Mouse (Mus musculus) hindbrain, embryonic 13.5 days (tissue): Measurements from ENCODE around the gene Kpna4. TPM values are rescaled to one million over a fixed set of nuclear protein-coding genes. Genes with fewer than 3 reads are reported as not detected.
"Not testable (repeated sequence)": the region's sequence is repeated elsewhere in the genome, so short reads cannot be mapped to it uniquely, and the experiment has no call there.

ENCODE experiments used
- ATAC-seq: fragments of 200-750 bp; cut with Nextera tagmentation; 2 replicates; pipeline ENCODE4 v1.8.0; 2017; ENCODE audit warnings: moderate TSS enrichment; ENCODE audit not compliant: low FRiP score
- H3K27ac ChIP-seq: fragments of 300-500 bp; sonication (generic); 2 replicates; pipeline ENCODE4 v1.5.1; 2015; ENCODE audit warnings: inconsistent platforms, mild to moderate bottlenecking, moderate library complexity
- H3K27me3 ChIP-seq: fragments of 300-500 bp; sonication (generic); 2 replicates; pipeline ENCODE4 v1.6.1; 2015; ENCODE audit warnings: mild to moderate bottlenecking, inconsistent platforms
- H3K36me3 ChIP-seq: fragments of 300-500 bp; sonication (generic); 2 replicates; pipeline ENCODE4 v1.6.1; 2015; ENCODE audit warnings: mild to moderate bottlenecking, inconsistent platforms
- H3K4me1 ChIP-seq: fragments of 300-500 bp; sonication (generic); replicated peaks from 2 replicates; pipeline ENCODE4 v1.6.1; 2015; ENCODE audit warnings: inconsistent platforms
- H3K4me2 ChIP-seq: fragments of 300-500 bp; sonication (generic); 2 replicates; pipeline ENCODE4 v1.6.1; 2015; ENCODE audit warnings: inconsistent platforms, mild to moderate bottlenecking, moderate library complexity
- H3K4me3 ChIP-seq: fragments of 300-500 bp; sonication (generic); 2 replicates; pipeline ENCODE4 v1.5.1; 2015; ENCODE audit warnings: mild to moderate bottlenecking, inconsistent platforms
- H3K9ac ChIP-seq: fragments of 300-500 bp; sonication (generic); 2 replicates; pipeline ENCODE4 v1.6.1; 2015; ENCODE audit warnings: mild to moderate bottlenecking, inconsistent platforms
- H3K9me3 ChIP-seq: fragments of 300-500 bp; sonication (generic); 2 replicates; pipeline ENCODE4 v1.6.1; 2016; ENCODE audit warnings: inconsistent platforms
- WGBS: fragments of 180-500 bp; shearing (Covaris S2); methylation state at CpG from one replicate; pipeline ENCODE4 v1.1.7; 2015; 5-methylcytosine and 5-hydroxymethylcytosine counted together
- polyA plus RNA-seq: library from polyadenylated mRNA; unstranded; fragments of >200 nt; fragmentation: Nextera tagmentation; extraction: Ambion mirVana; gene quantifications from 2 replicates; pipeline ENCODE4 v1.2.1, GENCODE M21; 2015

Kpna4 gene
- polyA plus RNA-seq, 1 experiment from 2014 or later: 37.7 TPM

- peaks cover 23% of the 10 kb centered on the region for H3K4me1 ChIP-seq
- no peak overlapping the region for H3K27ac ChIP-seq
- H3K27me3 ChIP-seq: no peaks in the 10 kb centered on the region
- H3K36me3 ChIP-seq: peaks cover 12% of the 10 kb centered on the region
- H3K9me3 ChIP-seq: no peaks in the 10 kb centered on the region
- peak overlapping the region; percentile 11 for H3K4me2 ChIP-seq
- 69% methylated on average over 5 of the region's 5 CpGs for WGBS
- no peak for ATAC-seq
- H3K4me3 ChIP-seq: no peak overlapping the region
- H3K9ac ChIP-seq: no peak overlapping the region
These were observed 85.6 kb downstream of the Kpna4 start for GRCm38 (mm10) chr3:69041298-69041697.

- Histone ChIP-seq H3K27me3 (no peaks in the 10 kb centered on the region), H3K4me1 (peaks cover 13% of the 10 kb centered on the region), H3K36me3 (peaks cover 17% of the 10 kb centered on the region), H3K27ac (no peak overlapping the region), H3K9ac (no peak overlapping the region), H3K4me3 (no peak overlapping the region), H3K9me3 (no peaks in the 10 kb centered on the region), H3K4me2 (no peak overlapping the region)
- no peak for ATAC-seq
- 83% methylated on average over 2 of the region's 2 CpGs for WGBS
These were observed 86.8 kb downstream of the Kpna4 start for GRCm38 (mm10) chr3:69040105-69040504.

GRCm38 (mm10) chr3:69026133-69026783, 100.7 kb downstream of the Kpna4 start:
- no peak overlapping the region for H3K4me2 ChIP-seq
- H3K27ac ChIP-seq: no peak overlapping the region
- peaks cover 39% of the 10 kb centered on the region for H3K36me3 ChIP-seq
- no peaks in the 10 kb centered on the region for H3K4me1 ChIP-seq
- no peak overlapping the region for H3K4me3 ChIP-seq
- H3K9me3 ChIP-seq: no peaks in the 10 kb centered on the region
- WGBS: 97% methylated on average over 1 of the region's 1 CpGs
- H3K9ac ChIP-seq: no peak overlapping the region
- no peaks in the 10 kb centered on the region for H3K27me3 ChIP-seq
- ATAC-seq: no peak

GRCm38 (mm10) chr3:69020764-69021163, 106.1 kb downstream of the Kpna4 start:
- H3K4me3 ChIP-seq: no peak overlapping the region
- H3K9me3 ChIP-seq: no peaks in the 10 kb centered on the region
- no peak overlapping the region for H3K4me2 ChIP-seq
- no peak for ATAC-seq
- peaks cover 30% of the 10 kb centered on the region for H3K36me3 ChIP-seq
- no peak overlapping the region for H3K27ac ChIP-seq
- no peak overlapping the region for H3K9ac ChIP-seq
- H3K4me1 ChIP-seq: no peaks in the 10 kb centered on the region
- no peaks in the 10 kb centered on the region for H3K27me3 ChIP-seq

GRCm38 (mm10) chr3:69020285-69020684, 106.6 kb downstream of the Kpna4 start:
- 94% methylated on average over 2 of the region's 2 CpGs for WGBS
- H3K9me3 ChIP-seq: no peaks in the 10 kb centered on the region

GRCm38 (mm10) chr3:69018635-69019034, 108.3 kb downstream of the Kpna4 start:
- H3K27me3 ChIP-seq, H3K4me2 ChIP-seq, ATAC-seq, H3K9ac ChIP-seq, H3K9me3 ChIP-seq, H3K4me3 ChIP-seq, H3K27ac ChIP-seq, H3K4me1 ChIP-seq: not testable (repeated sequence)
- H3K36me3 ChIP-seq: peaks cover 25% of the 10 kb centered on the region
- 95% methylated on average over 2 of the region's 2 CpGs for WGBS

More at GRCm38 (mm10) chr3:69020285-69020684, 106.6 kb downstream of the Kpna4 start:
- Histone ChIP-seq H3K27ac (no peak overlapping the region), H3K4me3 (no peak overlapping the region), H3K4me2 (no peak overlapping the region), H3K27me3 (no peaks in the 10 kb centered on the region), H3K36me3 (peaks cover 30% of the 10 kb centered on the region), H3K4me1 (no peaks in the 10 kb centered on the region), H3K9ac (no peak overlapping the region)
- ATAC-seq: no peak

GRCm38 (mm10) chr3:69017181-69017580, 109.7 kb downstream of the Kpna4 start:
- H3K4me1 ChIP-seq: no peaks in the 10 kb centered on the region
- H3K4me3 ChIP-seq: no peak overlapping the region
- WGBS: 94% methylated on average over 3 of the region's 3 CpGs
- no peaks in the 10 kb centered on the region for H3K9me3 ChIP-seq
- no peak overlapping the region for H3K4me2 ChIP-seq
- H3K27me3 ChIP-seq: no peaks in the 10 kb centered on the region
- H3K36me3 ChIP-seq: peaks cover 21% of the 10 kb centered on the region
- no peak overlapping the region for H3K9ac ChIP-seq
- no peak for ATAC-seq
- no peak overlapping the region for H3K27ac ChIP-seq

Other genes starting within 250 kb of the Kpna4 start
- 9.0 and 9.8 TPM in 2 replicates for gene Ift80, start 122.5 kb downstream of the Kpna4 start, polyA plus RNA-seq
- gene Smc4, start 122.4 kb downstream of the Kpna4 start, polyA plus RNA-seq: 54.3 and 59.8 TPM in 2 replicates
- gene Trim59, start 82.4 kb downstream of the Kpna4 start, polyA plus RNA-seq: 48.4 and 53.7 TPM in 2 replicates
- gene Arl14, start 95.3 kb upstream of the Kpna4 start, polyA plus RNA-seq: not detected in 2 replicates
- gene Ppm1l, start 189.7 kb upstream of the Kpna4 start, polyA plus RNA-seq: 22.6 and 23.9 TPM in 2 replicates